Mouse (Mus musculus) spleen, adult 2 months (tissue): ENCODE measurements around the gene Hacl1.

Source experiments
- CTCF ChIP-seq: fragments of 200-500 bp; IDR thresholded peaks from 2 replicates; pipeline ENCODE4 v1.5.1; 2011; ENCODE audit warnings: mild to moderate bottlenecking, inconsistent platforms; ENCODE audit not compliant: insufficient read depth, insufficient read length, insufficient replicate concordance; ENCODE audit errors: extremely low read depth
- POLR2A ChIP-seq: fragments of 200-500 bp; IDR thresholded peaks from 2 replicates; pipeline ENCODE4 v1.6.1; 2011; ENCODE audit warnings: low read depth, low read length, inconsistent platforms

GRCm38 (mm10) chr14:31681291-31681690 lies 40.2 kb upstream of the Hacl1 start:
- TF ChIP-seq POLR2A (no peak), CTCF (no peak)
